Mouse (Mus musculus) limb, embryonic 11.5 days (tissue): Measurements from ENCODE around the gene Cebpb. TPM values are rescaled to one million over a fixed set of nuclear protein-coding genes. Genes with fewer than 3 reads are reported as not detected.
A peak's percentile ranks its signal among the peaks of the same experiment; 100 is the strongest.

Experiments used
- ATAC-seq: fragments of 200-750 bp; cut with Nextera tagmentation; 2 replicates; pipeline ENCODE4 v1.8.0; 2017; ENCODE audit warnings: low read depth; ENCODE audit not compliant: insufficient number of reproducible peaks, low FRiP score, low TSS enrichment
- DNase-seq: peaks from one replicate; pipeline ENCODE4 v3.0.0-alpha.2; 2015; ENCODE audit warnings: low spot score
- H3K27ac ChIP-seq: fragments of 300-500 bp; sonication (generic); replicated peaks from 2 replicates; pipeline ENCODE4 v1.5.1; 2014; ENCODE audit warnings: low read depth, mild to moderate bottlenecking, low read length
- H3K27me3 ChIP-seq: fragments of 300-500 bp; sonication (generic); 2 replicates; pipeline ENCODE4 v1.6.1; 2014; ENCODE audit warnings: mild to moderate bottlenecking, low read length, mixed read lengths; ENCODE audit not compliant: control insufficient read depth, insufficient read depth
- H3K36me3 ChIP-seq: fragments of 300-500 bp; sonication (generic); 2 replicates; pipeline ENCODE4 v1.6.1; 2014; ENCODE audit warnings: mild to moderate bottlenecking, low read length, moderate library complexity, mixed read lengths; ENCODE audit not compliant: control insufficient read depth, insufficient read depth
- H3K4me1 ChIP-seq: fragments of 300-500 bp; sonication (generic); 2 replicates; pipeline ENCODE4 v1.6.1; 2014; ENCODE audit warnings: low read length, mixed read lengths; ENCODE audit not compliant: control insufficient read depth, insufficient read depth
- H3K4me2 ChIP-seq: fragments of 300-500 bp; sonication (generic); 2 replicates; pipeline ENCODE4 v1.6.1; 2014; ENCODE audit warnings: low read depth, mild to moderate bottlenecking, moderate library complexity; ENCODE audit not compliant: severe bottlenecking
- H3K4me3 ChIP-seq: fragments of 300-500 bp; sonication (generic); 2 replicates; pipeline ENCODE4 v1.5.1; 2014; ENCODE audit warnings: low read depth, low read length
- H3K9ac ChIP-seq: fragments of 300-500 bp; sonication (generic); 2 replicates; pipeline ENCODE4 v1.6.1; 2014; ENCODE audit warnings: mild to moderate bottlenecking, low read length
- H3K9me3 ChIP-seq: fragments of 300-500 bp; sonication (generic); 2 replicates; pipeline ENCODE4 v1.6.1; 2016; ENCODE audit warnings: low read length; ENCODE audit not compliant: control insufficient read depth
- WGBS: fragments of 180-500 bp; shearing (Covaris S2); extraction: QIAGEN DNeasy Blood & Tissue Kit; methylation state at CpG from one replicate; pipeline ENCODE4 v1.1.7; 2014; 5-methylcytosine and 5-hydroxymethylcytosine counted together
- polyA plus RNA-seq: library from polyadenylated mRNA; unstranded; fragments of >200 nt; fragmentation: Nextera tagmentation; extraction: Ambion mirVana; gene quantifications from 2 replicates; pipeline ENCODE4 v1.2.1, GENCODE M21; 2014

Cebpb gene
- polyA plus RNA-seq, 1 experiment from 2014 or later = 4.1 TPM

- peaks cover 16% of the 10 kb centered on the region for H3K27me3 ChIP-seq
- ATAC-seq (no peak), DNase-seq (no peak)
- H3K36me3 ChIP-seq = no peaks in the 10 kb centered on the region
- no peaks in the 10 kb centered on the region; the same call in 1 of the 2 replicates for H3K9me3 ChIP-seq
- H3K4me3 ChIP-seq = no peak overlapping the region
- WGBS = 74% methylated on average over 3 of the region's 3 CpGs
- no peak overlapping the region for H3K9ac ChIP-seq
- H3K27ac ChIP-seq = no peak overlapping the region
- no peak overlapping the region for H3K4me2 ChIP-seq
- H3K4me1 ChIP-seq = peaks cover 9% of the 10 kb centered on the region; the same call in 1 of the 2 replicates
Measured at GRCm38 (mm10) chr2:167692831-167693230, 4.1 kb downstream of the Cebpb start.

GRCm38 (mm10) chr2:167693540-167693939, 4.8 kb downstream of the Cebpb start:
- Histone ChIP-seq H3K36me3 (no peaks in the 10 kb centered on the region), H3K4me1 (peaks cover 9% of the 10 kb centered on the region; the same call in 1 of the 2 replicates), H3K27ac (no peak overlapping the region), H3K27me3 (peaks cover 16% of the 10 kb centered on the region), H3K9me3 (no peaks in the 10 kb centered on the region; the same call in 1 of the 2 replicates), H3K4me2 (no peak overlapping the region), H3K9ac (no peak overlapping the region), H3K4me3 (no peak overlapping the region)
- DNase-seq = no peak
- WGBS = 94% methylated on average over 2 of the region's 2 CpGs
- ATAC-seq = no peak

GRCm38 (mm10) chr2:167694244-167694643, 5.5 kb downstream of the Cebpb start:
- H3K27me3 ChIP-seq = peaks cover 15% of the 10 kb centered on the region
- no peak overlapping the region for H3K4me2 ChIP-seq
- 67% methylated on average over 1 of the region's 1 CpGs for WGBS
- no peaks in the 10 kb centered on the region for H3K36me3 ChIP-seq
- no peak for ATAC-seq
- no peak for DNase-seq
- no peak overlapping the region for H3K9ac ChIP-seq
- H3K4me1 ChIP-seq = peaks cover 7% of the 10 kb centered on the region; the same call in 1 of the 2 replicates
- no peak overlapping the region for H3K4me3 ChIP-seq
- H3K27ac ChIP-seq = no peak overlapping the region
- no peaks in the 10 kb centered on the region; the same call in 1 of the 2 replicates for H3K9me3 ChIP-seq

- H3K27ac ChIP-seq = no peak overlapping the region
- H3K27me3 ChIP-seq = peaks cover 8% of the 10 kb centered on the region
- DNase-seq (no peak), ATAC-seq (no peak)
- no peaks in the 10 kb centered on the region for H3K36me3 ChIP-seq
- no peaks in the 10 kb centered on the region for H3K4me1 ChIP-seq
- H3K9me3 ChIP-seq = no peaks in the 10 kb centered on the region; the same call in 1 of the 2 replicates
- WGBS = 92% methylated on average over 7 of the region's 7 CpGs
- no peak overlapping the region for H3K4me2 ChIP-seq
- no peak overlapping the region for H3K4me3 ChIP-seq
- H3K9ac ChIP-seq = no peak overlapping the region
Measured at GRCm38 (mm10) chr2:167694963-167695362, 6.2 kb downstream of the Cebpb start.

DNA sequence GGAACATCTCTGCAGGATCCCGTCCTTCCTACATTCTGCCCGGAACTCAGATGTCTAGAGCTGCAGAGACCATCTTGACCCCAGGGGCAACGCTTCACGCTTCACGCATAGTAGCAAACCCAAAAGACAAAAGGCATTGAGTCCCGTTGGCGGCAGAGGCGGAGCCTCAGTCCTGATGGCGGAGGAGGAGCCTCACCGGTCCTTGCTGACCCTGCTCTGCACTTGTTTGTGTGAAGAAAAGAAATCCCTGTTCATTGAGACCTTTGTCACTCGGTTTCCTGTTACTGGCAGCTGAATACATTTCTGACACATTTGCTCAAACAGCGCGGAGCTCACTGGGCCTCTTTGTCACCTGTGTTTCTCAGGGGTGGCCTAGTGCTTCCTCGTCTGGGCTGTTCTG, 6.8 kb downstream of the Cebpb start:
- H3K27me3 ChIP-seq = peaks cover 5% of the 10 kb centered on the region
- ATAC-seq = no peak
- 85% methylated on average over 14 of the region's 14 CpGs for WGBS

DNA sequence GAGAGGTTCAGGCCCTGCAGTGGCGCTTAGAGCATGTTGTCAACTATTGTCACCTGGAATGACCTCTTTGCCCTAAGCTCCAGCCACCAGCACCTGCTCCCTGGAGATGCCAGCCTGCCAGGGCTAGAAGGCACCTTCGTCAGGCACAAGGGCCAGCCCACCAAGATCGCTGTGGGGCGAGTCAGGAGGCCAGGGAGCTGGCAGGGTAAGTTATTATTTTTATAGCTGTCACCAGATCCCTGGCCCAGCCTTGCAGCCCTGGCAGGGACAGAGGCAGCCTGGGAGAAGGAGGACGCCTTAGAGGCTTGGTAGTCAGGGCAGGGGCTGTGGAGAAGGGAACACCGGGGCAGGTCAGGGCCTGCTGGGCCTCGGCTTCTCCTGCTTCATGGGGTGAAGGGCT, 7.4 kb downstream of the Cebpb start:
- WGBS = 70% methylated on average over 7 of the region's 7 CpGs
- no peaks in the 10 kb centered on the region for H3K27me3 ChIP-seq

More for the DNA sequence above, 6.8 kb downstream of the Cebpb start:
- 0 out of 2 replicates have a peak overlapping the region, but pooled peaks have one; percentile 3 for H3K27ac ChIP-seq
- no peak overlapping the region for H3K9ac ChIP-seq
- no peak overlapping the region for H3K4me2 ChIP-seq
- no peaks in the 10 kb centered on the region; the same call in 1 of the 2 replicates for H3K9me3 ChIP-seq
- no peak for DNase-seq
- H3K36me3 ChIP-seq = no peaks in the 10 kb centered on the region
- H3K4me3 ChIP-seq = no peak overlapping the region
- no peaks in the 10 kb centered on the region for H3K4me1 ChIP-seq

GRCm38 (mm10) chr2:167697902-167698301, 9.2 kb downstream of the Cebpb start:
- no peak for ATAC-seq
- H3K4me1 ChIP-seq = no peaks in the 10 kb centered on the region
- no peak overlapping the region for H3K9ac ChIP-seq

More for the DNA sequence above, 7.4 kb downstream of the Cebpb start:
- H3K9ac ChIP-seq = no peak overlapping the region
- no peak overlapping the region for H3K4me2 ChIP-seq
- H3K27ac ChIP-seq = no peak overlapping the region
- ATAC-seq = no peak
- no peaks in the 10 kb centered on the region for H3K36me3 ChIP-seq
- H3K4me1 ChIP-seq = no peaks in the 10 kb centered on the region
- no peaks in the 10 kb centered on the region; the same call in 1 of the 2 replicates for H3K9me3 ChIP-seq
- H3K4me3 ChIP-seq = no peak overlapping the region
- no peak for DNase-seq

DNA sequence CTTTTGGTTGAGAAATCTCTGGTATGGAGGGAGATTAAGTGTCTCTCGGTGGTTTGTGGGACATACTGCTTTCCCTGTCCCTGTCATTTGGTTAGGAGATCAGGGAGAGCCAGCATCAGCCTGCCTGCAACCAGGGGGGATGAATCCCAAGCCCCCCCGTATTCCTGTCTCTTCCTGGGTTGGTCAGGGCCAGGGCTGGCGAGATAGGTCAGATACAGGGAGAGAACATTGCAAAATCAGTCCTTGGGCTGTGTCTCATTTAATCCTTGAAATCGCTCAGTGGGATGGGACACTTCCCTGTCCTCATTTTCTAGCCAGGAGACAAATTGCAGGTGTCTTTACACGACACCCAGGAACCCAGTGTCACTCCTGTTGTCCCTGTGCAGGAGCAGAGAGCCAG, 11.3 kb downstream of the Cebpb start:
- Histone ChIP-seq H3K9me3 (no peaks in the 10 kb centered on the region; the same call in 1 of the 2 replicates), H3K36me3 (no peaks in the 10 kb centered on the region), H3K4me1 (no peaks in the 10 kb centered on the region), H3K9ac (no peak overlapping the region), H3K27ac (no peak overlapping the region), H3K4me2 (no peak overlapping the region), H3K27me3 (no peaks in the 10 kb centered on the region), H3K4me3 (no peak overlapping the region)
- 78% methylated on average over 5 of the region's 5 CpGs for WGBS
- DNase-seq (no peak), ATAC-seq (no peak)

More at GRCm38 (mm10) chr2:167697902-167698301, 9.2 kb downstream of the Cebpb start:
- no peaks in the 10 kb centered on the region for H3K27me3 ChIP-seq
- H3K4me3 ChIP-seq = no peak overlapping the region
- no peaks in the 10 kb centered on the region for H3K36me3 ChIP-seq
- DNase-seq = no peak
- H3K4me2 ChIP-seq = no peak overlapping the region
- H3K27ac ChIP-seq = no peak overlapping the region
- 57% methylated on average over 5 of the region's 5 CpGs for WGBS
- no peaks in the 10 kb centered on the region; the same call in 1 of the 2 replicates for H3K9me3 ChIP-seq

DNA sequence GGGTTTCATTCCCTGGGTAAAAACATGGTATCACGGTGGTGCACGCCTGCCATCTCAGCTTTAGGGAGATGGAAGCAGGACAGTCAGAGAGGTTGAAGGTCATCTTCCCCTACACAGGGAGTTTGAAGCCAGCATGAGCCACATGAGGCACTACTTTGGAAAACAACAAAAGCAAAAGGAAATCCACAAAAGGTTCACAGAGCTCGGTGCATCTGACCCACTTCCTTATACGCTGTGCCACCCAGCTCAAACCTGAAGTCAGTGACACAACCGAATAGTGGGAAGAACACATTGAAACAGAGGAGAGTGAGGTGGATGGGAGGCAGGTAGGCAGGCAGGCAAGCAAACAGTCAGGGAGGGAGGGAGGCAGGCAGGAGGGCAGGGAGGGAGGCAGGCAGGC, 12.8 kb downstream of the Cebpb start:
- Histone ChIP-seq H3K9me3 (no peaks in the 10 kb centered on the region), H3K4me1 (no peaks in the 10 kb centered on the region), H3K4me3 (no peak overlapping the region), H3K27ac (no peak overlapping the region), H3K9ac (no peak overlapping the region; the same call in 1 of the 2 replicates), H3K4me2 (no peak overlapping the region), H3K36me3 (no peaks in the 10 kb centered on the region), H3K27me3 (no peaks in the 10 kb centered on the region)
- ATAC-seq = no peak
- no peak for DNase-seq
- WGBS = 82% methylated on average over 5 of the region's 5 CpGs
